Mouse (Mus musculus) embryonic fibroblast, embryonic 13.5 days (primary cell): ENCODE data around the gene Map2k6. TPM values are rescaled to one million over a fixed set of nuclear protein-coding genes. Genes with fewer than 3 reads are reported as not detected.

Source experiments
- H3K27ac ChIP-seq: 2 replicates; pipeline ENCODE4 v1.5.1; 2012; ENCODE audit warnings: low read length, control low read depth, inconsistent platforms; ENCODE audit not compliant: insufficient read depth
- H3K4me1 ChIP-seq: 2 replicates; pipeline ENCODE4 v1.6.1; 2011; ENCODE audit warnings: low read length; ENCODE audit not compliant: control insufficient read depth, insufficient read depth
- H3K4me3 ChIP-seq: 2 replicates; pipeline ENCODE4 v1.5.1; 2011; ENCODE audit warnings: mild to moderate bottlenecking, control low read depth, low read length; ENCODE audit not compliant: insufficient read depth
- CTCF ChIP-seq: IDR thresholded peaks from 2 replicates; pipeline ENCODE4 v1.5.1; 2011; ENCODE audit warnings: mild to moderate bottlenecking, control low read depth, low read length, moderate library complexity, borderline replicate concordance; ENCODE audit not compliant: insufficient read depth
- POLR2A ChIP-seq: IDR thresholded peaks from 2 replicates; pipeline ENCODE4 v1.6.1; 2011; ENCODE audit warnings: low read depth, mild to moderate bottlenecking, control low read depth, low read length, moderate library complexity
- polyA plus RNA-seq: library from polyadenylated mRNA; stranded (reverse); fragments of >200 nt; gene quantifications from 2 replicates; pipeline ENCODE4 v1.2.4, GENCODE M21; 2011; ENCODE audit warnings: low read depth; ENCODE audit not compliant: missing spikeins, insufficient read length

Map2k6 gene
- polyA plus RNA-seq, 1 experiment = 4.7 TPM

DNA sequence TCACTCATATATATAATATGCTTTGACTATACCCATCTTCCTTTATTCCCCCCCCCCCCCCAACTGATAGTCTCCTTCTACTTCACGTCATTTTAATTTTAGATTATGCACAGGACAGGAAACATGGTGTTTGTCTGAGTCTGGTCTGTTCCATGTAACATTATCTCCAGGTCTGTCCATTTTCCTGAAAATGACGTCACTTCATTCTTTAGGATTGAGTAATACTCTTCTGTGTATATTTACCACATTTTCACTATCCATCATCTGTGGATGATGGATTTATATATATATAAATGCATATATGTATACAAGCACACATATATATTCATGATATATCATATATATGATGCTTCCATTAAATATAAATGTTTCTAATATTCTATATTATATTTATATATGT, 70.1 kb downstream of the Map2k6 start:
- no peak for TF ChIP-seq CTCF
- TF ChIP-seq POLR2A = no peak
- no peaks in the 10 kb centered on the region for H3K4me1 ChIP-seq
- H3K27ac ChIP-seq = no peak overlapping the region
- no peak overlapping the region for H3K4me3 ChIP-seq

DNA sequence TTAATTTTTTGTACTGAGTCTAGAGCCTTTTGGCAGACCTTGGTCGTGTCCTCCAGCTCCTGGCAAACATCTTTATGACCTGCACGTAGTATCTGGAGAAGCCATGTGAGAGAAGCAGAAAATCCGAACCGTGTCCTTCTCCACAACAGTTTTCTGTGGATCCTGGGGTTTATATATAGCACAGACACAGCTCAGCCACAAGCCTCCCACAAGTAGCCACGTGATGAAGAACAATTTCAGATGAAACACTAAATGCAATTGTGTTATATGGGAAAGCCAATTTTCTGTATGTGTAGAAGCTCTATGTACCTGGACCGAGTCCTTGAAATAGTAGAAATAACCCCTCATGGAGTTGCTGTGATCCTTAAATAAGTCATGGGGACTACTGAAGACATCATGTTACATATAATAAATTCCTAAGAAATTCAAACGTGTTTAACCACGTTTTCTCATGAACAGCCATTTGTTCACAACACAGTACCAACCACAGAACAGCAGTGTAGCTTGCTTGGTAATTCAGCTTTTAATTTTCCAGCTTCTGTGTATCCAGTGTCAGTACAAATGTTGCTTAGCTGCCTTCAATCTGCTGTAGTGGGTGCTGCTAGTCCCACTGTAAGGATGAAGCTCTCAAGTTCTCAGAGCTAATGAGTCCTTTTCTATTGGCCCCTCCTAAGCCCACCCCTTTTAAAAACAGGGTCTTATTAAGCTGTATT, 71.8 kb downstream of the Map2k6 start:
- TF ChIP-seq CTCF (no peak), POLR2A (no peak)
- Histone ChIP-seq H3K4me1 (no peaks in the 10 kb centered on the region), H3K27ac (no peak overlapping the region), H3K4me3 (no peak overlapping the region)

DNA sequence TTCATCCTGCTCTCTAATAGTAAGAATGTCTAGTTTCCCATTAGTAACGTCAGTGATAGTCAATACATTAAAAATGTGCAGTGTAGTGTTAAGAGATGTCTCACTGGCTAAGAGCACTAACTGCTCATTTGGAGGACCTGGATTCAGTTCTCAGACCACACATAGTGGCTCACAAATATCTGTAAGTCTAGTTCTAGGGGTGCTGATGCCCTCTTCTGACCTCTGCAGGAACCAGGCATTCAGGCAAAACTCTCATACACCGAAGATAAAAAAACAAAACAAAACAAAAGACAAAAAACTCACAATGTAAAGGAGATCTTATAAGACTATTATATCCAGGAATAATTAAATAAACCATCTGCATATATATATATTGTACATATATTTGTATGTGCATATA, 72.4 kb downstream of the Map2k6 start:
- no peak for TF ChIP-seq POLR2A
- TF ChIP-seq CTCF = no peak
- Histone ChIP-seq H3K4me3 (no peak overlapping the region), H3K27ac (no peak overlapping the region), H3K4me1 (no peaks in the 10 kb centered on the region)

GRCm38 (mm10) chr11:110472078-110472477, 73.2 kb downstream of the Map2k6 start:
- no peaks in the 10 kb centered on the region for H3K4me1 ChIP-seq
- H3K4me3 ChIP-seq = no peak overlapping the region
- TF ChIP-seq POLR2A (no peak), CTCF (no peak)
- H3K27ac ChIP-seq = no peak overlapping the region

DNA sequence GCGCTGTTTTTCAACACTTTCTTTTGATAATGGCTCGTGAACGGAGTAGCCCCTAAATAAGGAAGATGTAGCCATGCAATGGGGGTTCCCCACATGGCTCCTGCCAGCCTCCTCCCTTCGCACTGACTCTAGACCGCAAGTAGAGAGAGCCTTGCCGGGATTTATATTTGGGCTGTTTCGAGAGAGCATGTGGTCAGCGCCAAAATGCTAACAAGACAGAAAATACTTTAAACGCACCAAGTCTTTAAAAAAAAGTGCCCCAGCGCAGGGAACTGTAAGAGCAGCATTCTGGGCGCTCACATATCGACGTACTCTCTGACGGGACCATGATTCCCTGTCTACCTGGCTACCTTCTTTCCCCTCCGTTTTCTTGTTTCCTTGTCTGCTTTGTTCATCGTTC, 74.6 kb downstream of the Map2k6 start:
- H3K4me1 ChIP-seq = no peaks in the 10 kb centered on the region
- TF ChIP-seq CTCF (no peak), POLR2A (no peak)
- H3K4me3 ChIP-seq = no peak overlapping the region
- no peak overlapping the region for H3K27ac ChIP-seq

DNA sequence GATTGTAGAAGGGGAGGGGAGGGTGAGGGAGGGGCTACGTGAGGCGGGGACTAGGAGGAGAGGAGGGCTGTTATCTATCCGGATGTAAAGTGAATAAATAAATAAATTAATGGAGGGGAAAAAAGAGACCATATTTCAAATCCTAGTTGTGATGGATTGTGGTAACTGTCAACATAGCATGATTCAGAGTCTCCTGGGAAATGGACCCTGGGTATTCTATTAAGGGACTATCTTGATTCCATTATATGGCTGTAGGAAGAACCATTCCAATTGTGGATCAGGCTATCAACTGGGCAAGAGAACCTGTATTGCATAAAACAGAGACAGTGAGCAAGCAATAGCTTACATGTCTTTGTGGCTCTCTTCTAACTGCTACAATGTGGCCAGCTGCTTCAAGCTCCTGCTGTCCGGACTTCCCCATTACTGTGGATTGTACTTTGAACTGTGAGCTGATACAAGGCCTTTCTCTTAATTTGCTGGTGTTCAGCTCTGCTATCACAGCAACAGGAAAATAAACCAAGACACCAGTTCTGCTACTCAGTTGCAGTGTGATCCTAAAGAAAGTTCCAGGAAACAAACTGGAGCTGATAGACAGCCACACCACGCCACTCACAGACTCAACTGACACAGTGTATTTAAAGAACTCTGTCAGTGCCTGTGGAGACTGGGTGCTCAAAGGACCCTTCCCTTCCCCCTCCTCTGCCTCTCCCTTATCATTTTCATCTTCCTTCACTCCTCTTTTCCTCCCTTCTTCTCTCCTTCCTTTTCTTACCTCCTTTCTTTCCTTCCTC, 77.6 kb downstream of the Map2k6 start:
- Histone ChIP-seq H3K27ac (no peak overlapping the region), H3K4me1 (no peaks in the 10 kb centered on the region), H3K4me3 (no peak overlapping the region)
- TF ChIP-seq POLR2A (no peak), CTCF (no peak)

DNA sequence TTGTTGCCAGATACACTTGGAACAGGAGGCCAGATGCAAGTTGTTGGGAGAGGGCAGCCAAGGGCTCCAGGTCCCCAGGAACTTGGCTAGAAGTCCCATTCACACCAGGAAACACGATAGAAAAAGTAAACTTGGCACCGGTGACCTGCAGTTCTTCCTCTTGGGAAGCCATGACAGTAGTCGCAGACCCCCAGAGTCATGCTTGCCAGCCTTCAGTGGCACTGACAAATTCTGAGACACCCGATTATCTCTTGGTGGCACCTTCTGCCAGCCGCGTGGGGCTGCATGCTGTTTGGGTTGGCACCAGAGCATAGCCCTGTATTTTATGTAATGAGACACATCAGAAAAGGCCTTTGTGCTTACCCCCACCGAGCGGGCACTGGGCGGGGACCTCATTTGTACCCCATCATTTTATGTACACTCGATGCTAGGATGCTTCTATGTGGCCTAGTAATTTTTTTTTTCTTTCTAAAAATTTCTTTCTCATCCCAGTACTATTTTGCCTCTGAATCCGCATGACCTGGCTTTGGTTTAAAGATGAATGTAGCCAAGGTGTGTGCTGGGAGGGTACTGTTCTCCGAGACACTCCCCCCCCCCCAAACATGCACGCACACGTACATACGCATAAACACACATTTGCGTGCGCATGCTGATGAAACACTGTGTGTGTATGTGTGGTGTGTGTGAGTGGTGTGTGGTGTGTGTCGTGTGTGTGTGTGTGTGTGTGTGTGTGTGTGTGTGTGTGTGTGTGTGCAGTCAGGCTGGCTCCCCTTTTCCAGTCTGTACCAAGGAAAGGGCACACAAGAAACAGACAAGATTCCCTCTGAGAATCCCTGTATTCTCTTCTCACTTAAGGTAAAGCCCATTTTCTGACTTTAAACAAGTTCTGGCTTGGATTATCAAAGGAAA, 79.3 kb downstream of the Map2k6 start:
- Histone ChIP-seq H3K27ac (no peak overlapping the region), H3K4me3 (no peak overlapping the region), H3K4me1 (no peaks in the 10 kb centered on the region)
- no peak for TF ChIP-seq POLR2A
- TF ChIP-seq CTCF = no peak

DNA sequence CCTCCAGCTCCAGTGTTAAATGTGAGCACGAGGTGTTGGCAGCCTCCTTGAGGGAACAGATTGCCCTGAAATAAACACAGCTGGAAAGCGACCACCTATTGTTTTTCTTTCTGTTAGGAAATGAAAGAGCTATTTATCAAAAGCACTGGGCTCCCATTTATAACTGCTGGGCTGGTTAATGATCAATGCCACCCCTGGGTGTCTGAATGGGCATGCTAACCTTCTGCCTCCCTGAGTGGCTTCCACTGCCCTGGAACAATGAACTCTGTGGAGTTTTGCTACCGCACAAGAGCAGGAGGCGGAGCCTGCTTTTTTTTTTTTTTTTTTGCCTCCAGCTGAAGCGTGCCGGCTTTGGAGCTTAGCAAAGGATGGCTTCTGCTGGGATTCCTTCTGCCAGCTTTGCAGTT, 80.1 kb downstream of the Map2k6 start:
- Histone ChIP-seq H3K4me1 (no peaks in the 10 kb centered on the region), H3K4me3 (no peak overlapping the region), H3K27ac (no peak overlapping the region)
- TF ChIP-seq CTCF = no peak
- no peak for TF ChIP-seq POLR2A

- Histone ChIP-seq H3K27ac (no peak overlapping the region), H3K4me1 (no peaks in the 10 kb centered on the region), H3K4me3 (no peak overlapping the region)
- TF ChIP-seq POLR2A = no peak
- no peak for TF ChIP-seq CTCF
These were observed 82.5 kb downstream of the Map2k6 start for GRCm38 (mm10) chr11:110481406-110481805.
